ENCODE assay signal across 10 mouse cellular contexts in the genomic region with DNA sequence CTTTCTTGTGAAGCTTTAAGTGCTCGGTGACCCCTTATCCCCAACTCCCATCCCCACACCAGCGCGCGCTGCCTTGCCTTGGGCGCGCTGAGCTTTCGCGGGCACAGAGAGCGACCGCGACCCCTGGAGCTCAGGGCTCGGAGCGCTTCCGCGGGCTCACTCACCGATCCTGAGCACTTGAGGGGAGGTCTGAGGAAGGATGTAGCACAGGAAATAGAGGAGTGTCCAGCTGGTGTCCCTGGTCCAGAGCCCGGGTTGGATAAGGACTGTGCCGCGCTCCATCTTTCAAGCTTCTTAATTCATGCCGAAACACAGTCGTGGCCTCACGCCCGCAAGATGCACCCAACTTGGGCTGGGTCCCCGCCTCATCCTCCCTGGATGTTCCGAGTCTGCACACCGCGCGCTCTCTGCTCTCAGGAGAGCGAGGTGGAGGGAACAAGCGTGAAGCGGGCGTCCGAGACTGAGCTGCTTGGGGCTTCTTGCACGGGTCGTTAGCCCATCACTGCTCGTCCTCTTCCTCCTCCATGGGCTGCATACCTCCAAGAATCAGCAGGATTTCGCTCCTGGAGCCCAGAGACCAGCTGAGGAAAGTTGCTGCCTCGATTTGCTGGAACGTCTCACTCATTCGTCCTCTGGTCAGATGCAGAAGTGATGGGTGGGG. TPM values are rescaled to one million over a fixed set of nuclear protein-coding genes. Genes with fewer than 3 reads are reported as not detected.
DNase-seq lines count a peak whose midpoint lies in the region; ATAC-seq and TF ChIP-seq lines count a peak whose summit lies in the region.
"Had no signal": no experiment of that assay in that cellular context is flagged by ENCODE, and none has a peak within 500 bp of the region (broad histone marks: within the 10 kb centered on the region; RNA-seq: fewer than 3 reads in every experiment).

No protein-coding gene starts in this region.

- no peak overlapping the region for H3K27ac ChIP-seq in testis, adult 2 months (ENCODE audit: control insufficient read depth, insufficient read depth, low read depth, low read length)
- no peak overlapping the region for H3K27ac ChIP-seq in intestine, postnatal 0 days (ENCODE audit: low read depth, low read length)
- H3K27ac ChIP-seq in neural tube, embryonic 15.5 days (replicated peaks), result peak overlapping the region; percentile 70

- ATAC-seq in intestine, postnatal 0 days, result no peak
- ATAC-seq in neural tube, embryonic 15.5 days (ENCODE audit: low FRiP score), result peak; percentile 81

- no peak for TF ChIP-seq POLR2A in testis, adult 2 months (IDR thresholded peaks at IDR 0.05; ENCODE audit: control insufficient read depth, low read depth, low read length)

- peak overlapping the region; percentile 67 for H3K4me2 ChIP-seq in intestine, postnatal 0 days (replicated peaks; ENCODE audit: low read depth)
- peak overlapping the region; percentile 88 for H3K4me2 ChIP-seq in neural tube, embryonic 15.5 days

- no peaks in the 10 kb centered on the region for H3K9me3 ChIP-seq in intestine, postnatal 0 days (ENCODE audit: control insufficient read depth)
- no peaks in the 10 kb centered on the region for H3K9me3 ChIP-seq in neural tube, embryonic 15.5 days (replicated peaks)

- no peaks in the 10 kb centered on the region for H3K27me3 ChIP-seq in testis, adult 2 months (ENCODE audit: control insufficient read depth, insufficient read depth, low read length)
- H3K27me3 ChIP-seq in intestine, postnatal 0 days (replicated peaks; ENCODE audit: control insufficient read depth, insufficient read depth, low read length), result peaks cover 22% of the 10 kb centered on the region
- no peaks in the 10 kb centered on the region for H3K27me3 ChIP-seq in neural tube, embryonic 15.5 days (replicated peaks)

- peak; percentile 6 to 11 for DNase-seq in cerebellum, postnatal 36 days
- no peak for DNase-seq in cerebellum, adult 11-12 months
- DNase-seq in testis, postnatal 10 days (ENCODE audit: low spot score), result no peak
- DNase-seq in layer of hippocampus, adult 8-10 months (ENCODE audit: low spot score in 2 of 2), result no peak
- DNase-seq in urinary bladder, postnatal 36 days (ENCODE audit: low spot score in 2 of 2), result no peak

- H3K9ac ChIP-seq in intestine, postnatal 0 days (ENCODE audit: low read depth, low read length), result no peak overlapping the region
- H3K9ac ChIP-seq in neural tube, embryonic 15.5 days (replicated peaks), result peak overlapping the region; percentile 67

- WGBS in intestine, postnatal 0 days, result under 1% methylated on average over 40 of the region's 40 CpGs
- under 1% methylated on average over 40 of the region's 40 CpGs for WGBS in neural tube, embryonic 15.5 days

- no peaks in the 10 kb centered on the region for H3K36me3 ChIP-seq in testis, adult 2 months (ENCODE audit: control insufficient read depth, insufficient read depth, low read length)
- H3K36me3 ChIP-seq in intestine, postnatal 0 days (ENCODE audit: control insufficient read depth, insufficient read depth), result no peaks in the 10 kb centered on the region
- no peaks in the 10 kb centered on the region for H3K36me3 ChIP-seq in neural tube, embryonic 15.5 days

- H3K4me1 ChIP-seq in testis, adult 2 months (ENCODE audit: control insufficient read depth, insufficient read depth, low read length), result peaks cover 6% of the 10 kb centered on the region
- H3K4me1 ChIP-seq in intestine, postnatal 0 days (replicated peaks; ENCODE audit: control insufficient read depth, insufficient read depth, low read length), result no peaks in the 10 kb centered on the region
- 0 out of 2 replicates have a peak, but pooled peaks cover 11% of the 10 kb centered on the region for H3K4me1 ChIP-seq in neural tube, embryonic 15.5 days

- no peak for TF ChIP-seq CTCF in testis, adult 2 months (IDR thresholded peaks at IDR 0.05; ENCODE audit: control insufficient read depth, insufficient read depth, insufficient replicate concordance, low read depth, low read length)
- TF ChIP-seq CTCF in intestine, postnatal 0 days (IDR thresholded peaks at IDR 0.05; ENCODE audit: low read depth), result no peak

- peak overlapping the region; percentile 31 for H3K4me3 ChIP-seq in testis, adult 2 months (ENCODE audit: control insufficient read depth, low read depth, low read length)
- peak overlapping the region; percentile 38 for H3K4me3 ChIP-seq in intestine, postnatal 0 days (ENCODE audit: low read depth, low read length)
- H3K4me3 ChIP-seq in neural tube, embryonic 15.5 days (replicated peaks), result peak overlapping the region; percentile 62

RNA-seq across cellular contexts. Expression of a gene that starts 0.5 kb away (rescaled TPM):
- 0.35 and 0.43 TPM in 2 replicates for polyA plus RNA-seq in testis, adult 2 months (2012; rRNA removed)
- polyA plus RNA-seq in intestine, postnatal 0 days (2015; fragmentation: Nextera tagmentation; extraction: Ambion mirVana), result 0.52 and 0.54 TPM in 2 replicates
- 35.4 and 45.0 TPM in 2 replicates for polyA plus RNA-seq in neural tube, embryonic 15.5 days (2015; fragmentation: Nextera tagmentation; extraction: Ambion mirVana)
- total RNA-seq in layer of hippocampus, adult 8-10 months (2022), result 10 to 100 TPM; 16.1 to 17.1 (median 16.4) TPM
- polyA plus RNA-seq: C2C12; small intestine, adult 2 months had no signal

Comparison
In these comparisons a context has a peak if more than half of its experiments do, and no peak if none do; other contexts are left out.
1. DNase-seq: peak in cerebellum, postnatal 36 days (2 of 2); none in cerebellum, adult 11-12 months (single experiment), testis, postnatal 10 days (single experiment), layer of hippocampus, adult 8-10 months (0 of 2) and urinary bladder, postnatal 36 days (0 of 2).
2. RNA of a gene that starts 0.5 kb away (polyA plus RNA-seq): 35.4 to 45.0 TPM in neural tube, embryonic 15.5 days; 0.52 to 0.54 TPM in intestine, postnatal 0 days and 0.35 to 0.43 TPM in testis, adult 2 months; every median in the first group is over 10 times any median in the second.
3. Peak in every context shown above with its lines, with median percentiles within 50 percentile points of each other: H3K4me3 ChIP-seq.